Mouse (Mus musculus) limb, embryonic 15.5 days (tissue): ENCODE results near the gene Madcam1. TPM values are rescaled to one million over a fixed set of nuclear protein-coding genes. Genes with fewer than 3 reads are reported as not detected.
A peak's percentile ranks its signal among the peaks of the same experiment; 100 is the strongest.
"Not testable (repeated sequence)": the region's sequence is repeated elsewhere in the genome, so short reads cannot be mapped to it uniquely, and the experiment has no call there.

Experiments
- ATAC-seq: fragments of 200-750 bp; cut with Nextera tagmentation; 2 replicates; pipeline ENCODE4 v1.8.0; 2017; ENCODE audit warnings: low read depth, moderate TSS enrichment; ENCODE audit not compliant: insufficient number of reproducible peaks, low FRiP score, low TSS enrichment
- H3K27ac ChIP-seq: fragments of 300-500 bp; sonication (generic); 2 replicates; pipeline ENCODE4 v1.5.1; 2015; ENCODE audit warnings: moderate library complexity, mild to moderate bottlenecking, inconsistent platforms
- H3K27me3 ChIP-seq: fragments of 300-500 bp; sonication (generic); 2 replicates; pipeline ENCODE4 v1.6.1; 2015; ENCODE audit warnings: inconsistent platforms
- H3K36me3 ChIP-seq: fragments of 300-500 bp; sonication (generic); 2 replicates; pipeline ENCODE4 v1.6.1; 2015; ENCODE audit warnings: inconsistent platforms
- H3K4me1 ChIP-seq: fragments of 300-500 bp; sonication (generic); 2 replicates; pipeline ENCODE4 v1.6.1; 2015; ENCODE audit warnings: inconsistent platforms
- H3K4me2 ChIP-seq: fragments of 300-500 bp; sonication (generic); 2 replicates; pipeline ENCODE4 v1.6.1; 2015; ENCODE audit warnings: mild to moderate bottlenecking, inconsistent platforms
- H3K4me3 ChIP-seq: fragments of 300-500 bp; sonication (generic); 2 replicates; pipeline ENCODE4 v1.5.1; 2015; ENCODE audit warnings: mild to moderate bottlenecking, inconsistent platforms
- H3K9ac ChIP-seq: fragments of 300-500 bp; sonication (generic); 2 replicates; pipeline ENCODE4 v1.6.1; 2015; ENCODE audit warnings: inconsistent platforms
- H3K9me3 ChIP-seq: fragments of 300-500 bp; sonication (generic); 2 replicates; pipeline ENCODE4 v1.6.1; 2016; ENCODE audit warnings: inconsistent platforms
- WGBS: fragments of 180-500 bp; shearing (Covaris S2); methylation state at CpG from one replicate; pipeline ENCODE4 v1.1.7; 2015; 5-methylcytosine and 5-hydroxymethylcytosine counted together
- polyA plus RNA-seq: library from polyadenylated mRNA; unstranded; fragments of >200 nt; fragmentation: Nextera tagmentation; extraction: Ambion mirVana; gene quantifications from 2 replicates; pipeline ENCODE4 v1.2.1, GENCODE M21; 2015

Gene Madcam1
- polyA plus RNA-seq, 1 experiment from 2014 or later: 5.4 TPM

- peak; percentile 38 for ATAC-seq
- no peaks in the 10 kb centered on the region for H3K36me3 ChIP-seq
- H3K9me3 ChIP-seq: no peaks in the 10 kb centered on the region
- peak overlapping the region; percentile 26; the same call in 1 of the 2 replicates for H3K4me2 ChIP-seq
- H3K9ac ChIP-seq: no peak overlapping the region
- H3K27ac ChIP-seq: peak overlapping the region; percentile 88
- peaks cover 36% of the 10 kb centered on the region for H3K4me1 ChIP-seq
- H3K4me3 ChIP-seq: 0 out of 2 replicates have a peak overlapping the region, but pooled peaks have one; percentile 3
- no peaks in the 10 kb centered on the region for H3K27me3 ChIP-seq
- 51% methylated on average over 13 of the region's 13 CpGs for WGBS
These were observed 31.1 kb downstream of the Madcam1 start for GRCm38 (mm10) chr10:79695231-79696128.

DNA sequence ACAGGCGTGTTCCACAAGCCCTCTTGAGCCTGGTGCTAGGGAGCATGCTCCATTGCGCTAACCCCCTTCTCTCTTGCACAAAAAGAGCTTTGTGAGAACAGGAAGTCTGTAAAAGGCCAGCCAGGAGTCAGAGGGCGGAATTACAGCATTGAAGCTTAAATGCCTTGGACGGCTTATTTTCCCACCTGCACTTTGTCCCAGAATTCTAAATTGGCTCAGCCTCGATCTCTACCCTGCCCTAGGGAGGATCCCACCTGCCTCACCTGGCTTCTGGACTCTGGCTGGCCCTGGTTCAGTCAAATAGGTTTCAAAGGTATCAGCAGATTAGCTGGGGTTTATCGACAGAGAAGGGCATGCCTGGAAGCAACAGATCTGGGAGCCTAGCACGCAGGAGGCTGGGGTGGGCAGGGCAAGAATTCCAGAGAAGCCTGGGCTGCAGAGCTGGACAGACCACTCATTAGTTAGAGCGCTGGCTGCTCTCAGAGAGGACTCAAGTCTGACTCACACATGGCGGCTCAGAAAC, 31.8 kb downstream of the Madcam1 start:
- peak overlapping the region; percentile 88 for H3K27ac ChIP-seq
- no peak; the same call in 1 of the 2 replicates for ATAC-seq
- no peak overlapping the region for H3K9ac ChIP-seq
- no peaks in the 10 kb centered on the region for H3K9me3 ChIP-seq
- peak overlapping the region; percentile 26; the same call in 1 of the 2 replicates for H3K4me2 ChIP-seq
- peaks cover 42% of the 10 kb centered on the region for H3K4me1 ChIP-seq
- no peaks in the 10 kb centered on the region for H3K27me3 ChIP-seq
- no peaks in the 10 kb centered on the region for H3K36me3 ChIP-seq
- 23% methylated on average over 9 of the region's 9 CpGs for WGBS
- 0 out of 2 replicates have a peak overlapping the region, but pooled peaks have one; percentile 3 for H3K4me3 ChIP-seq

DNA sequence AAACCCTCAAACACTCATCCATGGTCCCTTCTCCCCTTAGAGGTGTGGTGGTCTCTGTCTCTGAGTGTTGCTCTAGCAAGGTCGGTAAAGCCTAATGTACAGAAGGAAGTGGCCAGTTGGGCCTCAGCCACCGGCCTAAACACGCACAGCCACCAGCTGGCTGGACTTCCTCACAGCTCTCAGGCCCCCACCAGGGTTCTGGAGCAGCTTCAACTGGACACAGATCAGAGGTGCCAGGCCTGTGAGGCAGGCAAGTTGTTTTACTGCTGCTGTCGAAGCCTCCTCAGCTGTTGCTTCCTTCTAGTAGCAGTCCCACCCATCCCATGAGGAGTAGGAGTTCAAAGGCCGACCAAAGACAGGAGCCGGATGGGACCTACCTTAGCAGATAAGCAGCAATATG, 33.6 kb downstream of the Madcam1 start:
- Histone ChIP-seq H3K4me2 (no peak overlapping the region), H3K9me3 (no peaks in the 10 kb centered on the region), H3K27me3 (no peaks in the 10 kb centered on the region), H3K27ac (peak overlapping the region; percentile 88; the same call in 1 of the 2 replicates), H3K36me3 (no peaks in the 10 kb centered on the region), H3K9ac (no peak overlapping the region), H3K4me1 (peaks cover 48% of the 10 kb centered on the region), H3K4me3 (no peak overlapping the region)
- WGBS: 64% methylated on average over 6 of the region's 6 CpGs
- ATAC-seq: no peak

DNA sequence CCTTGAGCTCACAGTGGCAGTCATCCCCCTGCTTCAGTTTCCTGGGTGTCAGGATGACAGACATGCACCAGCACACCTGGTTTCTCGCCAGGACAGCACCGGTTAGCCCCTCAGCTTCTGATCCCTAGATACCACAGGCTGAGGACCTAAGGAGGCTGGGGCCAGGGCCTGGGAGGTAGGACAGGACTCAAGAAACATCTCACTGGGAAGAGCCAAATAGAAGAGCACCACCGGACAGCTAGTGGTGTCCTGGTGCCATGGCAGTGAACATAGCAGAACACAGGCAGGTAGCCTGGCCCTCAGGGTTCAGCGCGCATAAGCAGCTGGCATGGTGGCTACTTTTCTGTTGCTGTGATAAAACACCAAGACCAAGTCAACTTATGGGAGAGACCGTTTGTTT, 34.1 kb downstream of the Madcam1 start:
- Histone ChIP-seq H3K27ac (no peak overlapping the region), H3K9ac (no peak overlapping the region), H3K4me2 (no peak overlapping the region), H3K4me3 (no peak overlapping the region), H3K36me3 (no peaks in the 10 kb centered on the region), H3K4me1 (peaks cover 48% of the 10 kb centered on the region), H3K9me3 (no peaks in the 10 kb centered on the region), H3K27me3 (no peaks in the 10 kb centered on the region)
- no peak for ATAC-seq
- WGBS: 94% methylated on average over 6 of the region's 6 CpGs

DNA sequence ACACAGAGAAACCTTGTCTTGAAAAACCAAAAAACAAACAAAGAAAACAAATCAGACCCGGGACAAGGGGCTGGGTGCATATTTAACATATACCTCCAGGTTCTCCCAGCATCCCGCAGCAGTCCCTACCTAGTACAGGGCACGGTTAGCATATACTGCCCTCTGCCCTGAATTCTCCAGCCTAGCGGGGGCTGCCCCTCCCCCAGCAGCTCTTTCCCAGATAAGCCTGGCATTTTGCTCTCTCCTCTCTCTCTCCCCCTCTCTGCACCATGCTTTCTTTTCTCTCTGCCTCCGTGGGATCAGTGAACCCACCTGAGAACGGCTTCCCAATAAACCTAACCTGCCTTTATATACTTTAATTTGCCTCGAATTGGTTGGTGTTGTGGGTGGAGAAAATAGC, 36.3 kb downstream of the Madcam1 start:
- Histone ChIP-seq H3K36me3 (no peaks in the 10 kb centered on the region), H3K27ac (no peak overlapping the region), H3K4me1 (peaks cover 36% of the 10 kb centered on the region), H3K4me2 (no peak overlapping the region), H3K4me3 (no peak overlapping the region), H3K9me3 (no peaks in the 10 kb centered on the region), H3K27me3 (no peaks in the 10 kb centered on the region), H3K9ac (no peak overlapping the region)
- 49% methylated on average over 7 of the region's 7 CpGs for WGBS
- no peak for ATAC-seq

GRCm38 (mm10) chr10:79701443-79702129, 37.2 kb downstream of the Madcam1 start:
- WGBS: 47% methylated on average over 10 of the region's 10 CpGs
- peaks cover 3% of the 10 kb centered on the region; the same call in 1 of the 2 replicates for H3K36me3 ChIP-seq

GRCm38 (mm10) chr10:79702970-79703369, 38.6 kb downstream of the Madcam1 start:
- H3K4me1 ChIP-seq: peaks cover 38% of the 10 kb centered on the region
- H3K9me3 ChIP-seq, H3K27me3 ChIP-seq, H3K4me2 ChIP-seq, H3K9ac ChIP-seq, H3K27ac ChIP-seq, ATAC-seq, H3K4me3 ChIP-seq: not testable (repeated sequence)
- peaks cover 10% of the 10 kb centered on the region for H3K36me3 ChIP-seq
- WGBS: 82% methylated on average over 4 of the region's 4 CpGs

More at GRCm38 (mm10) chr10:79701443-79702129, 37.2 kb downstream of the Madcam1 start:
- H3K27ac ChIP-seq: peak overlapping the region; percentile 66
- no peak overlapping the region for H3K4me2 ChIP-seq
- no peak overlapping the region for H3K4me3 ChIP-seq
- no peaks in the 10 kb centered on the region for H3K27me3 ChIP-seq
- no peaks in the 10 kb centered on the region for H3K9me3 ChIP-seq
- no peak overlapping the region for H3K9ac ChIP-seq
- peaks cover 36% of the 10 kb centered on the region for H3K4me1 ChIP-seq
- no peak for ATAC-seq

DNA sequence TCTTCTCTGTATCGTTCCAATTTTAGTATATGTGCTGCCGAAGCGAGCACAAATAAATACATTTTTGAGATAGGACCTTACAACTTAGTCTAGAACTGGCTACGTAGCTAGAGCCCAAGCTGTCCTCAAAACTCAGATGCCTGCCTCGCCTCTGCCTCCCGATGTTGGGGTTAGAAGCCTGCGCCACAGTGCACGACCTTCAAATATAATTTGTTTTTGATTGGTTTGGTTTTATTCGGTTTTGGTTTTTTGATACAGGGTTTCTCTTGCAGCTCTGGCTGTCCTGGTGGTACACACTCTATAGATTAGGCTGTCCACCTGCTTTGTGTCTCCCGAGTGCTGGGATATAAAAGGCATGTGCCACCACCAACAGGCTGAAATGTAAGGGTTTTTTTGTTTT, 39.2 kb downstream of the Madcam1 start:
- 78% methylated on average over 10 of the region's 10 CpGs for WGBS
- Histone ChIP-seq H3K9ac (no peak overlapping the region), H3K27me3 (no peaks in the 10 kb centered on the region), H3K36me3 (peaks cover 11% of the 10 kb centered on the region), H3K4me3 (peak overlapping the region; percentile 77), H3K27ac (0 out of 2 replicates have a peak overlapping the region, but pooled peaks have one; percentile 82), H3K4me2 (peak overlapping the region; percentile 81), H3K9me3 (no peaks in the 10 kb centered on the region), H3K4me1 (peaks cover 38% of the 10 kb centered on the region)
- no peak for ATAC-seq

- under 1% methylated on average over 64 of the region's 65 CpGs for WGBS
- no peaks in the 10 kb centered on the region for H3K27me3 ChIP-seq
- peak; percentile 92 for ATAC-seq
- peak within 1 kb of the TSS; percentile 81 for H3K4me2 ChIP-seq
- peaks cover 18% of the 10 kb centered on the region for H3K36me3 ChIP-seq
- H3K27ac ChIP-seq: peak within 1 kb of the TSS; percentile 82
- peaks cover 42% of the 10 kb centered on the region for H3K4me1 ChIP-seq
- peak within 1 kb of the TSS; percentile 77 for H3K4me3 ChIP-seq
- no peaks in the 10 kb centered on the region for H3K9me3 ChIP-seq
- H3K9ac ChIP-seq: peak within 1 kb of the TSS; percentile 82
These were observed 40.0 kb downstream of the Madcam1 start, which contains the start of gene Bsg for GRCm38 (mm10) chr10:79704065-79704969. Bsg (plus strand) TSS chr10:79704491.

DNA sequence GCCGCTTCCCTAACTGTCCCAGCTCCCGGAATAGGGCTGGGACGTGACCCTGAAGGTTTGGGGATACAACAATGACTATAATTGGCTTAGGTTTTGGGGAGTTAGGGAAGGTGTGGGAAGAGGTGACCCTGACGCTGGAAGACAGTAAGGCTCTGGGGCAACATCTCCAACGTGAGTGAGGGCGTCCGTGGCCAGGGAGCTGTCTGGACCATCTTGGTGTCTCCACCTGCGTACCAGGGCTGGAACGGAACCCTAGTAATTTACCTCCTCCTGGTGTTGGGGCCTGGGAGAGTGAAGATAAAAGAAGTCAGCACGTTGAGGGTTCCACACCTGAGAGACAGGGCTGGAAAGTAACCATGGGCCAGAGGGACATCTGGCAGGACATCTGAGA, 40.6 kb downstream of the Madcam1 start:
- no peaks in the 10 kb centered on the region for H3K27me3 ChIP-seq
- peaks cover 25% of the 10 kb centered on the region for H3K36me3 ChIP-seq
- peak overlapping the region; percentile 82; the same call in 1 of the 2 replicates for H3K27ac ChIP-seq
- WGBS: 4% methylated on average over 10 of the region's 10 CpGs
- peak overlapping the region; percentile 81 for H3K4me2 ChIP-seq
- no peaks in the 10 kb centered on the region for H3K9me3 ChIP-seq
- peak overlapping the region; percentile 77 for H3K4me3 ChIP-seq
- peak overlapping the region; percentile 82 for H3K9ac ChIP-seq
- no peak for ATAC-seq
- H3K4me1 ChIP-seq: peaks cover 42% of the 10 kb centered on the region

DNA sequence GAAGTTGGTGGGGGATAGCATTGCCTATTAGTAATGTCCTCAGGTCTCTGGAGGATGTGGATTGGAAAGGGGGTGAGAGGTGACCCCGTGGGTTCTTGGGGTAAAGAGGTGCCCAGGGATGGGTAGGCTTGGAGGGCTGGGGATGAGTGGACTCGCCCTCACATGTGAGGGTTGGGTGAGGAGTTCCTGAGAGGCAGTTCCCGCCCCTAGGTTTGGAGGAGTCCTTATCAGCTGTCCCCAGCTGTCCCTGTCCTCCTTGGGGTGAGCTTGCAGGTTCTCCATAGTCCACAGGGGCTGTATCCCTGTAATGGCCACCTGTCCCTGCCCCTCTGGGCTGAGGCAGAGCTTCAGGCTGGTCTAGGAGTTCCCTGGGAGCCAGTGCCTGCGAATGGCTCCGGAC, 41.6 kb downstream of the Madcam1 start:
- Histone ChIP-seq H3K4me2 (peak overlapping the region; percentile 81), H3K27ac (no peak overlapping the region), H3K9me3 (no peaks in the 10 kb centered on the region), H3K27me3 (no peaks in the 10 kb centered on the region), H3K4me3 (peak overlapping the region; percentile 77; the same call in 1 of the 2 replicates), H3K9ac (no peak overlapping the region), H3K36me3 (peaks cover 35% of the 10 kb centered on the region), H3K4me1 (peaks cover 38% of the 10 kb centered on the region)
- no peak for ATAC-seq
- 76% methylated on average over 5 of the region's 5 CpGs for WGBS
